Mouse (Mus musculus): Measurements from ENCODE around the gene Six2.

DNA sequence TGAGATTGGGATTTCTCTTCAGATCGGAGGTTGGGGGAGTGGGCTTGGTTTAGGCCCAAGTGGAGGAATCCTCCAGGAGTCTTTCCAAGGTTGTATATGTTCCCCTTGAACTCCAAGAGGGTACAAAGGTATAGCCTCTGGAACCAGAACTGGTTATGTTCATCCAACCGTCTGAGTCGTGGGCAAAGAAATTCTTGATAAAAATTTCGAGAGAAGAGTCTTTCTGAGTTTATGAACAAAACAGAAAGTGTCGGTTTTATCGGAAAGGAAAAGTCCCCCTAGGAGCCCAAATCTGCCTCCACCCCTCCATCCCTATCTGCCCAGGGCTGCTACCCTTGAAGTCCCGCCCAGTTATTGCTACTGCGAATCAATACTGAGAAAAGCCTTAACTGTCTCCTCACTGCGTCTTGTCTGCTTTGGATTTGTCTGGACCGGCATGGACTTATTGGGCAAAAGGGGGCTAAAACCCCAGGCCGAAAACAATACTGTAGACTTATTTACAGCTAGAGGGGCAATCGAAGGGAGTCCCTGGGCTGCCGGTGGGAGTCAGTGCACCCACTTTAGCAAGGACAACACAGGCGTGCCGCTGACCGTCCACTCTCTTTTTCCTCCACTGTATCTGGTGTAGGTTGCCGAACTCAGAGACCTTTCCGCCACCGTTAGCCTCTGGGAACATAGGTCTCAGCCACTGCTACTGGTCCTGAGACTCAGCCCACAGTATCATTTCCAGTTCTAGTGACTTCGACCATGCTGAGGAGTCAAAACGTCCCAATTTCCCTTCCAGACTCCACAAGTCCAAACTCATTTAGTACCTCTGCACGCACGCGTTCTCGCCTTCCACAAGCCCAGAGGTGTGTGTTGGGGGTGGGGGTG is 4.7 kb downstream of the Six2 start:
- TF ChIP-seq CTCF (IDR thresholded peaks at IDR 0.05; ENCODE audit: low read depth, low read length) (no peak), POLR2A (IDR thresholded peaks at IDR 0.05; ENCODE audit: extremely low read depth, insufficient read depth, low read length) (no peak)

All from liver, adult 2 months (tissue).